Mouse (Mus musculus) heart, postnatal 4 days (tissue): ENCODE data around the gene Mul1. TPM values are rescaled to one million over a fixed set of nuclear protein-coding genes. Genes with fewer than 3 reads are reported as not detected.

ENCODE experiments used
- DNase-seq: peaks from one replicate; pipeline ENCODE4 v3.0.0; 2021
- total RNA-seq, 2 experiments: library from RNA; stranded (reverse); gene quantifications; 2 replicates each; pipeline ENCODE4 v1.2.3; 2021

Gene Mul1
- total RNA-seq, 2 experiments from 2014 or later, result 55.2 to 62.7 TPM

DNA sequence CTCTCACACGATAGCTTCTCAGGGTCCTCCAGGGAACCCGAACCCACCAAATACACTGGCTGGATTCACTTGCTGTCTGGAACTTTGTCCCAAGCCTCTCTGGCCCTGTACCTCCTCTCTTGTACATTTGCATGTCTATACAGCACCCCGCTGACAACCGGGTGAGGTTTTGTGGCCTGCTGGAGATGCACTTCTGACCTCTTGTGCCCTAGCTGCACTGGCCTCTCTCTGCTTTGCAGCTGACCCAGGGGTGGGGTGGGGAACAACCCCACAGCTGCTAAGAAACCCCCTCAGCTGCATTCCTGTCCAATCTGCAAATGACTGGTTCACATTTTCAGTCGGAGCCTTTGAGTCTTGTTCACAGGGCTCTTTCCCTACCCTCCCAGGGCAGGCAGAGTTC lies 10.5 kb downstream of the Mul1 start:
- no peak for DNase-seq

DNA sequence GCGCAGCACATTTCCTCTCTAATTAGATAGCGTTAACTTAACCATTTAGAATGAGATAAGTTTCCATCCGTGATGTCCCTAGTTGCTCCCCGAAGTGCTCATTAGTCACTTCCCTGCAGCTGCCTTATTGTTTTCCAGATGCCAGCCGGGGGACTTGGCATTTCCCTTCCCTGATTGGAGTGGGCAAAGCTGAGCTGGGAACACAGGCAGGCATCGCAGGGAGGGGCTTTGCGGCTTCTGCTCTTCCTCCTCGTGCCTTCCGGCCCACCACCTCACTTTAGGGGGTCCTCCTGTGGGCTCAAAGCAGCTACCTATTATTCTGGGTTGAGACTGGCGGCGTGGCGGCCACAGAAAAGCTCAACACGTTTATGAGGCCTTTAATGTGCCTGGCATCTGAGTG lies 12.5 kb downstream of the Mul1 start:
- DNase-seq, result no peak

DNA sequence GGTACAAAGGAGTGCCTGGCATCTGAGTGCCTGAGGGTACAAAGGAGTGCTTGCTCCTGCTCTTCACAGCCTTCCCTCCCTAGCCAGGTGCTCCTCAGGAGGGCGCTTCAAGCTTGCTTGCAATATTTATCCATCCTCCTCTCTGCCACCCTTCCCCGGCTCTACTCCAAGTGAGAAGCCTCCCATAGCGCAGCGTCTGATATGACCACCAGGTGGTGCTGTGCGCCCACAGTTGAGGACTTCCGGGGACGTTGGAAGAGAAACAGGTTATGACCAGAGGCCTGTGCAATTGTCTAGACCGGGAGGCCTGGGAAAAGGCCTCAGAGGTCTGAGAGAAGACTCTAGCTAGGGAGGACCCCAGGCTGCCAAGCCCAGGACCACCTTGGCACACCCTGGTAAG lies 12.9 kb downstream of the Mul1 start:
- peak; percentile 94 for DNase-seq

DNA sequence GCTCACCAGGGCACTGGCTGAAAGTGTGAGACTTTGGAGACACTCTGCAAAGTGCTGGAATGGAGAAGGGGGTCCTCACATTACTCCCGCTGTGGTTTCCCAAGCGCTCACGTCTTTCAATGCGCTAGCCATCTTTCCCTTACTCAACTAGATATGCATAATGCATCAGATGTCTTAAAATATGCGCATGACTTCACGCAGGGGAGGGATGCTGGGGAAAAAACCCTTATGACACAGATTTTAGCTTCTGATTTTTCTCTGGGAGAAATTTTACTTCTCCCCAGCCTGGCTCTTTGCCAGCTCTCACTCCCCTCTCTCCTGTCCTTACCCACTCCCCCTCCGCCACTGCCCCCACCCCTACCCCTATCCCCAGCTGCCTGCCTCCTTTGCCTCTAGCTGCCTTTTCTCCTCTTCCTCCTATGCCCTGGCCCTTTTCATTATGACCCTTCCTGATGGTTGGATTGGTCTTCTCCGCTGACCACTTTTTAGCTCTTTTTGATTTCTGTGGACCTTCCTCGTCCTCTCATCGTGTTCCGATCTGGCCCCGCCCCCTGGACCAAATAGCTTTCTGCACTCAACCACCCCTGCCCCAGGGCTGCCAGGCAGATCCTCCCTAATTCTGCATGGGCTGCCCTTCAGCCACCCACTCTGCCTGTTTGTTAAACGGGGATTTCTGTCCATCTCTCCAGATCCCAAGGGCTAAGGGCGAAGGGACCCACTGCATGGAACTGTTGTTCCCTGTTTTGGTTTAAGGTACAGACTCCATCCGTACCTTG lies 13.5 kb downstream of the Mul1 start:
- no peak for DNase-seq

DNA sequence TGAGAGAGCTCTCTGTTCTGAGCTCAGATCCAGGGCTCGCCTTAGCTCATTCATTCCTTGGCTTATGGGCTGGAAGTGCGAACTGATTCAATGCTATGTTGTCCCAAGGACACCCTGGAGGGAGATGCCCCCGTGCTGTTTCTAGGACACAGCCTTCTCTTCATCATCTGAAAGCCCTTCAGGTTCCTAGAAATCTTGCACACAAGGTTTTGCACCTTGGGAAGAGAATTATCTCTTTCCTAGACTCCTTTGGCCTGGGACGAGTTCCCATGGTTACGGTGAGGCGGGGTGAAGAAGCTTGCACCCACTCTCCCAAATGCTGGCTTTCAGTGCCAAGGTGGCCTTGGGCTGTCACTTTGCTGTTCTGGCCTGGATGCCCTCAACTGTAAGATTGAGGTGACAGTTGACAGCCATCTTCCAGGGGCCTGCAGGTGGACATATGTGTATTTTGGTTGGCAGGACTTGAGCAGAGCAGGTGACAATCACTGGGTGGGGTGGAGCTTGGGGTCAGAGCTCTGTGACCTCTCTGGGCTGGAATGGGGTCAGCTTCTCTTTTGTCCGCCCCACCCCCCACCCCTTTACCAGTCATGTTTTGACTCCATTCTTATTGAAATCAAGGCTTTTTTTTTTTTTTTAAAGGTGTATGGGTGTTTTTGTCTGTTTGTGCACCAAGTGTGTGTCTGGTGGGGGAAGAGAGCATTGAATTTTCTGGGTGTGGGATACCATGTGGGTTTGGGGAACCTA lies 14.6 kb downstream of the Mul1 start:
- DNase-seq, result no peak

DNA sequence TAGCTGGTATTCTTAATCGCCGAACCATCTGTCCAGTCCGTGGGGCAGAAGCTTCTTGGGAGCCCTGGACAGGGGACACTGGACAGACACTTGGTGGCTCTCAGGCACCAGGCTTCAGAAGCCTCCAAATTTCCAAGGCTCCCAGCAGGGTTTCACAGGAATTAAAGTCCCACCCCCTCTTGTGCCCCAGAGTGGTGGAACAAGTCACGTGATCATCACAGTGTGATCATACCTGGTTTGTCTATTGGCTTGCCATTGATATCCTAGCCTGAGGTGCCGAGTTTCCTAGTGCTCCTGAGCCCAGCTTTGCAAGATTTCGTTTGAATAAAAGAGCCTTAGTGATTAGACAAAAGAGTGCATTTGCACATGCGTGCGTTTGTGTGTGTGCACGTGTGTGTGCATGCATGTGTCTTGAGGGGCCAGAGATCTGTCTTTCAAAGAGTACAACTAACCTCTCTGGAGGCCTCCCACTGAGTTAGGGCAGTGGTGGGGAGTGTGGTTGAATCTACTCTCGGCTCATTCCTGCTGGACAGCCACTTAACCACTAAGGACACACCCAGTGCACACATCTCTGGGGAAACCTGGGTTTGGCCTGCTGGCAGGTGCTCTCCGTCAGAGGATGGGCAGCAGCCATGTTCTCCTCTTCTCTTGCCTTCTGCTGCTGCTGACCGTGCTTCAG lies 15.3 kb downstream of the Mul1 start:
- no peak for DNase-seq

DNA sequence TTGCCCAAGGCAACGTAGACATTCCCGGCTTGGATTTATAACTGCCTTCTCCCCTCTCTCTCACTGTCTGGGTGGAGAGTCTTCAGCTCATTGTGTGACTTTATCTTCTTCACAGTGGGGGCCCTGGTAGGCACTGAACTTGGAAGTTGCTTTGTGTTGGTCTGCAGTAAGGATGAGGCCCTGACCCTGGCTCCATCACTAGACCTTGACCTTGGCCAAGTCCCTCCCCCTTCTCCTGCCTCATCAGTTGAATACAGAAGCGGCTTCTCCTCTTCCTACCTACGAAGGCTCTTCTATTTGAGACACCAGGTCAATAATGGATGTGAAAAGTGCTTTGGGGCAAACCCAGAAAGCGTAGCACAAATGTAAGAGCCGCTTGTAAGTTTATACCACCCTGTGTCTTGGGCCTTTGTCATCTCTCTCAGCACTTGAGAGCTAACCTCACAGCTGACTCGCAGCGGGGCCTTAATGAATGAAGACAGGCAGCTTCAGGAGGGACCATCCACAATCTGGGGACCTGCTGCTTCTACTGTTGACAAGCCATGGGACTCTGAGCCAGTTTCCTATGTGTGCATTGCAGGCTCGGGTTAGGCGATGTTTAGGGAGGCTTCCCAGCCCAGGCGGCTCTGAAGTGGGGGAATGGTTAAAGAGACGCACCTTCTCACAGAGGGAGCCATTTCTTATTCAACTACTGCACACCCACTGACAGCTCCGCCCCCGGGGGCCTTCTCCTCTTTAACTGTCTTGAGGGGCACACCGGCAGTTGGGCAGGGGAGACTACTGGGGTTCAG lies 18.0 kb downstream of the Mul1 start:
- no peak for DNase-seq

DNA sequence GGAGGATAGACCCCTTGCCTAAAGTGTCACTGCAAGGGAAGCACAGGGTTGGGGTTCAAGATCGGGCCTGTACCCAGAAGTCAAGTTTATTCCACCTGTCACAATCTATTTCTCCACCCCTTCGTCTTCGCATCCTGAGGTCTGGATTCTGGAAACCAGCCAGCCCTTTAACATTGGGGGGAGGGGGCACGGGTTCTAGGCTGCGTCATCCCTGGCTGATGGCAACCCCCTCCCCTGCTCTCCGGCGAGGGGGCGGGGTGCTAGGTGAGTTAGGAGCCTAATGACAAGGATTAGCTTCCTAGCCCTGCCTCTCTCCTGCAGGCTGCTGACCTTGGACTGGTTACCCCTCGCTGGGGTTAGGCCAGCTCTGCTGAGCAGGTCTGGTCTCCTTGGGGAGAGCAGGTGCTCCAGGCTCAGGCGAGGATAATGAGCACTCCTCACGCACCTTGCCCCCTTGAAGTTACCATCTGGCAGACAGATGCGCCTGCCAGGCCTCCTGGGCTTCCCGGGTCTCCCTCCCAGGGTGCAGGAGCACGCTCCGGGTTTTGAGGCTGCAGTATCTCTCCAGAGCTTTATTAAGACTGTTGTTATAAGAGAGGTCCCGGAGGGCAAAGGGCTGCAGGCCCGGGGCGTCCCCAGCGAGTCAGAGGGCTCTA lies 18.8 kb downstream of the Mul1 start:
- no peak for DNase-seq

DNA sequence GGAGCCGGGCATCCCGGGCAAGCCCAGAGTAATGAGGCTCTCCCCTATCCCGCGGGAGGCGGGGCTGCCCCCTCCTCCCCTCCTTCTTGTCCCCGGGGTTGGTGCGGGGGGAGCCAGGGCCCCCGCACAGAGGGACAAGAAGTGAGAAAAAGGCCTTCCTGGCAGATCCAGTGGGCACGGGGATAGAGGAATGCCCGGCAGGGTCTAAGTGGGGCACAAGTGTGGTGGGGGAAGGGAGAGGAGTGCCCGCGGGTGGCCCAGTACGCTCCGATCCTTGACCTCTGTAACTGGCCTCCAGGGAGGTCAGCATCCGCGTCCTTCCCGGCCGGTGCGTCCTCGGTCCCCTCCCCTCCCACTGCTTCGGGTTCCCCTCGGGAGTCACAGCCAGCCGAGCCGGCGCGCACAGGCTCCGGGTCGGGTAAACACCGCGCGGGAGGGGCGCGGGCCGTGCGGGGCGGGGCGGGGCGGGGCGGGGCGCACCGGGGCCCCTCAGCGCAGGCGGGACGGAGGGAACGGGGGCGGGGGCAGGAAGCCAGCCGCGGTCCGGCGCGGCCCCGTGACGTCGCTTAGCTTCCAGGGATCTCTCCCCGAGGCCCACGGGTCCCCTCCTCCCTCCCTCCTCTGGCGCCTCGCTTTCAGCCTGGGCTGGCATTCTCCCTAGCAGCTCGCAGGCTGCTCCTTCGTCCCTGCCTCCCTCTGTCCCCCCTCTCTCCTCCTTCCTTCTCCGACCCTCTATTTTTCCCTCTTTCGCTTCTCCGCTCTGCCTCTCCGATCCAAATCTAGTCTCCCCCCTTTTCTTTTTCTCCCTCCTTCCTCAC lies 19.5 kb downstream of the Mul1 start, which contains the start of gene Camk2n1:
Gene Camk2n1 (plus strand): TSS at position 562 of the 818 bp plus-strand sequence.
- peak; percentile 80 for DNase-seq

DNA sequence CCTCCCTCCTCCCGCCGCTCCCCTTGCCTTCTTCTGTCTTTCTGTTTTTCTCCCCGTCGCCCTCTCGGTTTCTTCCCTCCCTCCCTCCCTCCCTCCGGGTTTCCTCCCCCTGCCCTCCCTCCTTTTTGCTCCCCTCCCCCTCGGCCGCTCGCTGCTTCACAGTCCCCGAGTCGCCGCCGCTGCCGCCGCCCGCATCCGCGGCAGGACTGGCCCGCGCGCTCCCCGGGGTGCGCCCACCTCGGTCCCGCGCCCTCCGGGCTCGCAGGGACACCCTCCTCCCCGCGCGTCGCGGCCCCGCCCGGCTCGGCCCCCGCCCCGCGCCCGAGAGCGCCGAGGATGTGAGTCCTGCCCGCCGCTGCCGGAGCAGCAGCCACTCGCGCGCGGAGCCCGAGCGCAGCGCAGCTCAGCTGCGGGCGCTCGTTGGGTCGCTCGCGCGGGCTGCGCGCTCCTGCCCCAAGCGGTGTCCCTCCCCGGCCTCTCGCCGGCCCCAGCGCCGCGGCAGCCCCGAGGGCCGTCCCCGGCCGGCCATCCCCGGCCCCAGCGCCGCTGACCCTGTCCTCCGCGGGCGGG lies 20.2 kb downstream of the Mul1 start:
- DNase-seq, result peak; percentile 72

DNA sequence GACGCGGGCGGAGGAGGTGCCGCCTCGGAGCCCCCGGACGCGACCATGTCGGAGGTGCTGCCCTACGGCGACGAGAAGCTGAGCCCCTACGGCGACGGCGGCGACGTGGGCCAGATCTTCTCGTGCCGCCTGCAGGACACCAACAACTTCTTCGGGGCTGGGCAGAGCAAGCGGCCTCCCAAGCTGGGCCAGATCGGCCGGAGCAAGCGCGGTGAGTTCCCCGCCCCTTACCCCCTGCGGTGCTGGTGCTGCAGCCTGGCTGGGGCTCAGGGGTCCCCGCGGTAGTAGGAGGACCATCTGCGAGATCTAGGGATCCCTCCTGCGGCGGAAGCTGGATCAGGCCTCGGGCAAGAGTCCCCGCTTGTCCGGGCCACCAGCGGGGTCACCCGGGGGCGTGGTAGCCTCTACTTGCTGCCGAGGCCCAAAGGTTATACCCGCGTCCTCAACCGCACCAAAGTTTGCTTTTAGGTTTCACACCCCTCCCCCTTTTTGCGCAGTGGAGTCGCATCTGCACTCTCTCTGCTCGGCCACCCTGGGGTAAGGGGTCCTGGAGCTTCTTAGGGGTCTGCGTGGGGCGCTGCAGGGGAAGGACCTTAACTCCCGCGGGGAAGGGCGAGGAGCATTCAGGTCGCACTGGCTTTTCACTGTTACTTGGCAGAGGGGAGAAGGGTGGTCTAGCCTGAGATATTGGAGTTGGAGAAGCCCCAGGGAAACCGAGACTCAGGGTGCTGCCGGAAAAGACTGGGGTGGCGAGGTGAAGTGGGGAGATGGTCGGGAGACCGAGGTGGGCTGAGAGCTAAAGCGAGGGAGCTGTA lies 20.9 kb downstream of the Mul1 start:
- peak; percentile 42 for DNase-seq

DNA sequence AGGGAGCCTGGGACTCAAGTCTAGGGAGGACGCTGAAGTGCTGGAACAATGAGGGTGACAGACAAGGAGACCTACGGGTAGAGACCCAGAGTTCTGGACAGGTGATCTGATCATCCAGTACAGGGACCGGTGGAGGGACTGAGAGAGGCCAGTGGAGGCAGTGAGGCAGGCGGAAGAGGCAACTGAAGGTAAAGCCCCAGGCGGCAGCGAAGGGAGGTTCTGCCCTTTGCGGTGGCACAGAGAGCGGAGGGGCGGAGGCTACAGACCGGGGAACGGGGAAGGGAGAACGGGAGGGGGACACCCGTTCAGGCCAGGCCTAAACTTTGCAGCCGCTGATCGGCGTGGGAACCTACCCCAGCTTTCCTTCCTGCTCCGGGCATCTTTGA lies 21.5 kb downstream of the Mul1 start:
- DNase-seq, result no peak

DNA sequence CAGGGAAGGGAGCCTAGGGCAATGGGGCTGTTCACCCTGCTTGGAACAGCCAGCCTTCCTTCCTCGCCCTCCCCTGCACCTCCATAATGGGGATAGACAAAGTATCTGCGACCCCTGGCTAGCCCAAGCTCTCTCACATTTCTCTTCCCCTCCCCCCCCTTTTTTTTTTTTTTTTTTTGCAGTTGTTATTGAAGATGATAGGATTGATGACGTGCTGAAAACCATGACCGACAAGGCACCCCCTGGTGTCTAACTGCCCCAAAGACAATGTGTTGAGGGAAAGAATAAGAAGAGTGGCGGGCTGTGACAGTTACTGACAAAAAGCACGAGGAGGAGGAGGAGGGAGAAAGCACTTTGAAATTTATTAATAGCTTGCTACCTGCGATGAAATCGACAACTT lies 22.1 kb downstream of the Mul1 start:
- no peak for DNase-seq

DNA sequence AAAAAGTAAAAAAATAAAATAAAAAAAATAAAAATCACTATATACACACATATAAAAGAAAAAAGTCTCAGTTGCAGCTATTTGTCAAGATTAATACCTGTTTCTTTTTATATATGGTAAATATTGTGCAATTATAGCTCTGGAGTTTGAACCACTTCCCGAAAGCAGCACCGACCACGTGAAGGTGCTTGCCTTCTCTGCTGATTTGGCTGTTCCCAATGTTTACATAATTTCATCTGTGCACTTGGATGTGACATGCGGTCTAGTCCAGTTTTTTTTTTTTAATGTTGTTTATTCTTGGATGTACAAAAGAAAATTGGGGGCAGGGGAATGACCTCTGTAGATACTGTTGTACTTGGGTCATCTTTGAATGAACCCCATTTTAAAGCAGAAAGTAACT lies 22.6 kb downstream of the Mul1 start:
- DNase-seq, result no peak

DNA sequence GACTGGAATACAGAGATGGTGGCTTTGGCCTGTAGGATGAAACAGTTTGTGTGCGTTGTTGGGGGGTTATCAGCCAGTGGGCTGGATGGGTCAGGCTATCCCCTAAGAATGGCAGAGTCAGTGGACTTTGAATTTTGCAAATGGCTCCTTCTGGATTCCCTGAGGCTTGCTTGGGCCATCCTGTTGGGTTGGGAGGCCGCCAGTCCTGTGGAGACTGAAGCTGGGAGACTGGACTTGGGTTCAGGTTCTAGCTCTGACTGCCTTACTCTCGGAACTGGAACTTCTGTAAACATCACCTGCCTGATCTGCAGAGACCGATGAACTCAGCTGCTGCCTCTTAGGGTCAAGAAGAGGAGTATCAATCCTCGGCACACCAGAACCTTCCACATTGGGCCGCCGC lies 23.7 kb downstream of the Mul1 start:
- no peak for DNase-seq

DNA sequence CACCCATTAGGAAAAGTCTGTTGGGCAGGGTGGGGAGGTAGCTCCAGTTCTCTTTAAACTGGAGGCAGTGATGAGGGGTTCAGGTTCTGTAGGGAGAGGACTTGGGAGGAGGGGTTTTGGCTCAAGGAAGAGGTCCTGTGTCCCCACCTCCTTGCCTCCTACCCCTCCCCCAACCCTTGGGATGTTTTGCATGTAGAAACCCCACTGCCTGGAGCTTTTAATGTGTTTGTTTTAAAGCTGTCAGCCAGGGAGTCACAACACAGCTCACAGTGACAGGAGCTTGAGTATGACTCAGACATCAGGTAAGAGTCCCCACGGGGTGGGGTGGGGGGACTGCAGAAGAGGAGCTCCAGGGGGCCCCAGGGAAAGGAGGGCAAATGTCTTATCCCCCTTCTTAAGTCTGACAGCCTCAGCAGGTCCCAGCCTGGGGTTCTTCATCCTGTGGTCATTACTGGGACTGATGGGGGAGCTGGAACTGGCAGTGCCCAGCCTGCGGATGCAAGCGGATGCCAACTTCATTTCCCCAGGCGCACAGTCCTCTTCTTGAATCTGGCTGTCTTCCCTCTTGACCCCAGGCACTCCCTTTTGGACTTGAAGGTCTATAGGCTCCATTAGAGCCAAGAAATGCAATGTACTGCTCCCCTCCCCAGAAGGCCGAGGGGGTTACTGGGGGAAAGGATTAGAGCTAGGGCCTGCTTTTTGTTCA lies 24.4 kb downstream of the Mul1 start:
- DNase-seq, result no peak

DNA sequence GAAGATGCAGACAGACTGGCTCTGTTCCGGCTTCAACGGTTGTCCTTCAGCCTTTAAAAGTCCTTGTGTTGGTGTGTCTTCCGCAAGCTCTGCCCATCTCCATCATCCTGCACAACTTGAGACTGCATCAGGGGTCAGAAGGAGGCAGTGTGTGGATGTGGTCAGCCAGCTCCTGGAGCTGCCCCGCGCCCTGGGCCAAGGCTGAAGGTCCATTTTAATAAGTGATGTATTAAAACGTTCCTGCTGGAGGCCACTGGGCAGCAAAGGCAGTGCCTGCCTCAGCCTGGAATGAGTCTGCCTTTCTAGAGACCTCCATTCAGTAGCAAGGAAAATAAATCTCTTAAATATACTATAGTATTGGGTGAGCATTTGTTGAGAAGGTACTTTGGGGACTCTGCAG lies 25.3 kb downstream of the Mul1 start:
- no peak for DNase-seq

DNA sequence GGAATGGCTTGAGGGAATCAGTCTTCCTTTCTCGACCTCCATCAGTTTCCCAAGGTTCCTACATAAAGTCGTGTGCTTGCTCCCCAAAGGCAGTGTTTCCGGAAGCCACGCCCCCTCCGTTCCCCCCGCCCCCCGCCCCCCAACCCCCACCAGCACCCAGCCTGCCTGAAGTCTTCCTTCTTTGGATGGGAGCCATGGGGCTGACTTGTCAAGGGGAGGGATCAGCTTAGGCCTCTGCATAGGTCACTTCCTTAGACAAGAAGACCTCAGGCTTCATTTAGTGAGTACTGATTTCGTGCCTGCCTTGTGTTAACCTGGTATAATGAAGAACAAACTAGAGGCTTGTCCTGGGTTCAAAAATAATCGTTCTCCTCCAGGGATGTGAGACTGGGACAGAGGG lies 26.4 kb downstream of the Mul1 start:
- DNase-seq, result no peak

DNA sequence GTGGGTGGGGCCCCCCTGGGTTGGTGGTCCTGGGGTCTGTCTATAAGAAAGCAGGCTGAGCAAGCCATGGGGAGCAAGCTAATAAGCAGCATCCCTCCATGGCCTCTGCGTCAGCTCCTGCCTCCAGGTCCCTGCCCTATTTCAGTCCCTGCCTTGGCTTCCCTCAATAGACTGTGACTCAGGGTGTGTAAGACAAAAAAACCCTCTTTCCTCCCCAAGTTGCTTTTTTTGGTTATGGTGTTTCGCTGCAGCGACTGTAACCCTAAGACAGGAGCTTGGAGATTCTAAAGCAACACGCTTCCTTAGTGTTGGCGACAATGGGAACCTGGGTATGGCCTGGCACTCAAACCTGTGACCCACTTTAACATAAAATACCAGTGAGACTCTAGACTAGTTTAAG lies 27.0 kb downstream of the Mul1 start:
- no peak for DNase-seq
